Mouse (Mus musculus) thymus, postnatal 14 days (tissue): ENCODE measurements around the gene Bicd1.

Source experiments
- DNase-seq: peaks from one replicate; pipeline ENCODE4 v3.0.0; 2021

The Bicd1 gene

GRCm38 (mm10) chr6:149574288-149574687 is 165.6 kb downstream of the Bicd1 start:
- no peak for DNase-seq

DNA sequence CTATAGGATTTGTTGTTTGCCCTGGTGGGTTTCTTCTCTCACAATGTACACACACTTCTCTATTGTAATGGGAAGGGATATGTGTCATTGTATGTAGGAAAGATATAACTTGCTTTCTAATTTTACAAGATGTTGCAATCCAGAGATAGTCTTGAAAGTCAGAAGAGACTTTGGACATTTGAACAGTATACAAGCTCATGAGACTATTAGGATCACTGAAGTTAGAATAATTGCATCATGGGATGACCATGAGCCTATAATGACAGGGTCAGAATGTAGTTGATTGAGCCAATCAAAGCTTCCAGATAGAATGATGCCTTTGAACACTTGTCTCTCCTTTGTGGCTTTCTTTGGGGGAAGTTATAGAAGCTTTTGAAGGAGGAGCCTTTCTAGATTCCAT is 171.4 kb downstream of the Bicd1 start:
- no peak for DNase-seq

DNA sequence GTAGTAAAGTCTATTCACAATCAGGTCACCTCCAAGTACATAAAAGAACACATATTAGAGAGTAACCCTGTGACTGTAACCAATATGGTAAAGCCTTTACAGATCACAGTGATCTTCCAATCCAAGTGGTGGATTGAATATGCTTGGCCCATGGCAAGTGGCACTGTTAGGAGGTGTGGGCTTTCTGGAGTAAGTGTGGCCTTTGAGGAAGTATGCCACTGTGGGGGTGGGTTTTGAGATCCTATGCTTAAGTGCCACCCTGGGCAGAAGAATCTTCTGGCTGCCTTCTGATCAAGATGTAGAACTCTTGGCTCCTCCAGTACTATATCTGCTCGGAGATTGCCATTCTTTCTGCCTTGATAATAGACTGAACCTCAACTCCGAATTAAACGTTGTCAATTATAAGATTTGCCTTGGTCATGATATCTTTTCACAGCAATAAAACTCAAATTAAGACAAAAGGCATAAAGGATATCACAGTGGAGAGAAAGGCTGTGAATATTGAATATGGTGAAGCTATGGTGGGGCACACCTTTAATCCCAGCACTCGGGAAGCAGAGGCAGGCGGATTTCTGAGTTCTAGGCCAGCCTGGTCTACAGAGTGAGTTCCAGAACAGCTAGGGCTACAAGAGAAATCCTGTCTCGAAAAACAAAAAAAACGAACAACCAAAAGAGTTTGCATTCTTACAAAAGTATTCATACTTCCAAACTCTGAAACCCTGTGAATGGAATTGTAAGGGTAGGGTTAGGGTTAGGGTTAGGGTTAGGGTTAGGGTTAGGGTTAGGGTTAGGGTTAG is 177.2 kb downstream of the Bicd1 start:
- DNase-seq = no peak
